Mouse (Mus musculus) cerebellum, adult 2 months (tissue): ENCODE measurements around the gene Dlg4.

Source experiments
- CTCF ChIP-seq: fragments of 200-500 bp; IDR thresholded peaks from 2 replicates; pipeline ENCODE4 v1.5.1; 2011; ENCODE audit warnings: low read depth, mild to moderate bottlenecking, control low read depth, low read length, moderate library complexity, borderline replicate concordance; ENCODE audit not compliant: insufficient read depth
- POLR2A ChIP-seq: fragments of 200-500 bp; IDR thresholded peaks from 2 replicates; pipeline ENCODE4 v1.6.1; 2011; ENCODE audit warnings: low read length, control low read depth, borderline replicate concordance; ENCODE audit not compliant: insufficient read depth

- TF ChIP-seq CTCF (no peak), POLR2A (peak; percentile 79)
These were observed 16.3 kb upstream of the Dlg4 start, which contains the start of gene Dvl2 for GRCm38 (mm10) chr11:70000396-70000898.
